Mouse (Mus musculus): ENCODE measurements around the gene Zar1l.
A peak's percentile ranks its signal among the peaks of the same experiment; 100 is the strongest.

Zar1l gene

DNA sequence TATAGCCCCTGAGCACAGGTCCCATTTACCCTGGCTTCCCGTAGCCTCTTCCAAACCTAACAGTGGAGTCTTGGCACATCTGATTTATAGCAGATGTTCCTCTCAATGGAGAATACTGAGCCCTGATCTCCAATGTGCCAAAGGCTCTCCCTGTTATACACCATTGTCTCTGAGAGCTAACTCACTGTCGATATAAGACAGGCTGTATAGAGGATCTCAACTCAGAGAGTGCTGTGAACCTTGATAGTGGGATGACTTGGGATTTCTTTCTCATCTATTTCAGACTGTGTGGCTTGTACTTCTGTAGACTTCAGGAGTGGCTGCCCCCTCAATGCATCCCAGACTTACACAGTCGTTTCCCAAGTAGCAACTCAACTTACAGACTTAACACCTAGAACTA, 27.7 kb downstream of the Zar1l start:
- DNase-seq (ENCODE audit: extremely low read depth, insufficient read length, low spot score), result no peak

DNA sequence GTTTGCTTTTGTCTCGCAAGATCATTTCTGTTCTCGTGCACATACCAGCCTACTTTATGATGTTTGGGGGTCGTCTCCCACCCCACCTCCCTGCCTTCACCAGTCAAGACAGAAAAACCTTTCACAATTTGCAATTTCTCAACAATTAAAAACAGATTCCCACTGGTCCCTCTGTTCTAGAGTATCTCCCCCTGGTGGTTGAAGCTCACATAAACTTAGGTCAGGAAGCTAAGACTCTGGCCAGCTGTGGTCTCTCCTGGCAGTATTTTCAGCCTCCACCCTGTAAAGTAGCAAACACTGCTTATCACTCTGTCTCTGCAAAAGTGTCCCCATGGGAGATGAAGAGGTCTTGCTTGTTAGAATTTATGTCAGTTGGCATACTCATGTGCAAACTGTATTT, 32.8 kb downstream of the Zar1l start:
- DNase-seq (ENCODE audit: extremely low read depth, insufficient read length, low spot score), result no peak

- DNase-seq (ENCODE audit: extremely low read depth, insufficient read length, low spot score), result no peak
Observed at GRCm38 (mm10) chr5:150478612-150479011, 39.4 kb downstream of the Zar1l start.

- DNase-seq (ENCODE audit: extremely low read depth, insufficient read length, low spot score), result no peak
Observed at GRCm38 (mm10) chr5:150477364-150477763, 40.6 kb downstream of the Zar1l start.

GRCm38 (mm10) chr5:150468431-150468830, 49.5 kb downstream of the Zar1l start:
- DNase-seq (ENCODE audit: extremely low read depth, insufficient read length, low spot score), result no peak

- DNase-seq (ENCODE audit: extremely low read depth, insufficient read length, low spot score), result peak; percentile 84
Observed at GRCm38 (mm10) chr5:150466132-150466531, 51.8 kb downstream of the Zar1l start.

DNA sequence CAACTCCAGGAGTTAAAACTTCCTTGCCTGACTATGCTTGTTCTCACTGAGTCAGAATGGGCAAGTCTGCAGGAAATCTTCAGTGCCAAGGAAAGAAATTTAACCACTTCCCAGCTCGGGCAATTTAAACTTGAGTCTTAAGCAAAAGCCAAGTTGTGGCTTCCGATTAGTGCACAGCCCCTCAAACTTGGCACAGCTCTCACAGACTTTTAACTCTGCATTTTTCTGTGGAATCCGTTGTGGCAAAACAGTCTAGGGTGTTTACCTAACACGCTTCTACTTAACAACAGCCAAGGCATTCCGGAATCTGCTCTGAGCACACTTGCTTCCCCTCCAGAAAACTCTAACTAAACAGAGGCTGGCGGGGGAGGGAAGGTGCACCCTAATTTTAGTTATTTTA, 52.7 kb downstream of the Zar1l start:
- DNase-seq (ENCODE audit: extremely low read depth, insufficient read length, low spot score), result peak; percentile 52

- no peak for DNase-seq (ENCODE audit: extremely low read depth, insufficient read length, low spot score)
Observed at GRCm38 (mm10) chr5:150464721-150465120, 53.2 kb downstream of the Zar1l start.

- DNase-seq (ENCODE audit: extremely low read depth, insufficient read length, low spot score), result no peak
Observed at GRCm38 (mm10) chr5:150459801-150460200, 58.2 kb downstream of the Zar1l start.

DNA sequence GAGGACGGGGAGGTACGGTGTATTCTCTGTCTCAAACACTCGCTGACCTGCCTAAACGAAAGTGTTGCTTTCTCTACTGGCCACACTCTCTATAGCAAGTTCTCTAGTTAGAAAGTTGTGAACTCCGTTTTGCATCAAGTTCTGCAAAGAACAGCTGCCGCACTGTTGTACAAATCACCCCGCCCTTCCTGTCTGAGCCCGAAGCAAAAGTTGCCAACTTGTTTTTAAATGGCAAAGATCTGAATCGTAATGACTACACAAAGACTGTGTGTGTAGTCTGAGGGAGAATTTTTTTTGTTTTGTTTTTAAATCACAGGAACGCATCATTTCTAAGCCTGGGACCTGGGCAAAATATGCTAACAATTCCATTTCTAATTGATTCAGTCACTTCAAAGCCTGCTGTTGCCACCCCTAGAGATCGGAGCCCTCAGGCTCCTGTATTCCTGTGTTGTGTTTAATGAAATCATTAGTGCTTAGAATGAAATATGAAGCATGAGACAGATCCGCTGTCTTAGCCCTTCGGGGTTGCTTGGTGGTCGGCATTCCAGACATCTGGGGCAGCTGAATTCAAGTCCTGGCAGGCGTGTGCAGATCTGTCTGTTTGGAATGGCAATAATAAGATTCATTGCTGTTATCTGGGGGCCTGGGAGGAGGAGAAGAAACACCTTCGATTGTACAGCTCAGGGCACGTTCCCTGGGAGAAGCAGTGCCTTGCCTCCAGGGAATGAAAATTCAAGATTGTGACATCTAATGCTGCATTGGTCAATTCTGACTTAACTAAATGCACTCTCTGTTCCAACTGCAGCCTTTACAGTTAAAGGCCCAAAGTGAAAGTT, 59.8 kb downstream of the Zar1l start:
- DNase-seq (ENCODE audit: extremely low read depth, insufficient read length, low spot score), result no peak

DNA sequence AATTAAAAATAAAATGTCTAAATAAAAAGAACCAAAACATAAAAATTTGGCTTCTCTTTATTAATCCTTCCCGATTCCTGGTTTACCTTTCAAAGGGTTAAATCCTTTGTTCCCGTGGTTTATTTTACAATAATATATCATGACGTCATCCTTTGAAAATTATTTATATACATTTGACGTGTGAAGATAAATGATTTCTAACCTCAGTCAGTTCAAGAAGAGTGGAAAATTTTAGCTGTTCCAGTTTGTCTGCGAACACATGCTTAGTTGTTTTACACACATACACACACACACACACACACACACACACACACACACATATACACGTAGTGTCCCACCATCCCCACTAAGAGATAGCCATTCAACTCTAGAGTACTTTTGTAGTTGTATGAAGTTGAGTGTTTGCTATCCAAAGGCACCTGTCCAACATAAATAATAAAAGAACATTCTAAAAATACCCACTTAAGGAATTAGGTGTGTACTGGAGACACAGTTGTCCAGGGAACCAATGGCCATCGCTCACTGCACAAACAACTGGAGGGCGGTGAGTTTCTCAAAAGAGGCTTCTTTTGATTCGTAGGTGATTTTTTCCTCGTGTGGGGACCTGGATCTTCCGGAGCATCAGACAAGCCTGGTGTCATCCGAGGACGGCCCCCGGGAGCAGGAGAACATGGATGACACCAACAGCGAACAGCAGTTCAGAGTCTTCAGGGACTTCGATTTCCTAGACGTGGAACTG, 60.6 kb downstream of the Zar1l start:
- no peak for DNase-seq (ENCODE audit: extremely low read depth, insufficient read length, low spot score)
